Mouse (Mus musculus): ENCODE results near the gene Vps35l.

Vps35l gene

DNA sequence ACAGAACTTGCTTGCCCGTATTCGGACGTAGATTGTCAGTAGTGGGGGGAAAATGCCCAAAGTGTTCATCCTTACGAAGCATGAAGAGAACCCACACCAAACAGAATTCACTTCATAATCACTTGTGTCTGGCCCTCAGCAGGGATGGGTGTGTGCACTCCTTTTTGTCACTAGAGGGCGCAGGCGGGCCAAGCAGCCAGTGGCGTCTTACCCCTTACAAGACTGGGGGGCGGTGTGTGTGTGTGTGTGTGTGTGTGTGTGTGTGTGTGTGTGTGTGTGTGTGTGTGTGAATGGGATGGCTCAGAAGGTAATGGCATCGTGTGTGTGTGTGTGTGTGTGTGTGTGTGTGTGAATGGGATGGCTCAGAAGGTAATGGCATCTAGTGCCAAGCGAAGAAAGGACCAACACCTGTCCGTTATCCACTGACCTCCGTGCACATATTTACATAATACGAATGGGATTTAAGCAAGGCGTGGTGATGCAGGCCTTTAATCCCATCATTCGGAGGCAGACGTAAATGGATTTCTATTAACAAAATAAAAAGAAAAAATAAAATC, at the start of gene Vps35l:
Gene Vps35l (plus strand): TSS at position 252 of the 557 bp plus-strand sequence.
- peak; percentile 84 for DNase-seq

DNA sequence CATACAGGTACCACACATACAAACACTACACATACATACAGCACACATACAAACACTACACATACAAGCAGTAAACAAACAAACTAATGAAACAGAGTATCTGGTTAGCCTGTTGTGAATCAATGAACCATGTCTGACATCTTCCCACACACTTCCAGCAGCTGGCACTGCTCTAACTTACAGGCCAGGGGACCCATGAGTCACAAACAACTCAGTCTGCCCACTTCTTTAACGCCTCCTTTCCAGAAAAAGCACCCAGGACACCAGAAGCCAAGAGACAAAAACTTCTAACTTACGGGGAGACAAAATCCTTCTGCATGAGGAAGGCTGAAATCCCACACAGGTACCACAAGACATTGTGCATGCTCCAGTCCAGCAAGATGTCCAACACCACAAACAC, 48.7 kb upstream of the Vps35l start:
- DNase-seq = no peak

DNA sequence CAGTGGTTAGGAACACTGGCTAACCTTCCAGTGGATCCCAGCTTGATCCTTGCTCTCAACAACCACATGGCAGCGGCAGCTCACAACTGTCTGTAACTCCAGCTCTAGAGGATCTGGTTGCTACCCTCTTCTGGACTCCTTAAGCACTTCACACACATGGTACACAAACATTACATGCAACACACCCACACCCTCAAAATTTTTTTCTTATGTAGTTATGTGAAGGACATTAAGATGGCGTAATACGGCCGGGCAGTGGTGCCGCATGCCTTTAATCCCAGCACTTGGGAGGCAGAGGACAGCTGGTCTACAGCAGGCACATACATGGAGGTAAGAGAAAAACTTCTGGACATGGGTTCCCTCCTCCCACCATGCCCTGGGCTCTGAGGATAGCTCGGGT, 43.9 kb upstream of the Vps35l start:
- no peak for DNase-seq

DNA sequence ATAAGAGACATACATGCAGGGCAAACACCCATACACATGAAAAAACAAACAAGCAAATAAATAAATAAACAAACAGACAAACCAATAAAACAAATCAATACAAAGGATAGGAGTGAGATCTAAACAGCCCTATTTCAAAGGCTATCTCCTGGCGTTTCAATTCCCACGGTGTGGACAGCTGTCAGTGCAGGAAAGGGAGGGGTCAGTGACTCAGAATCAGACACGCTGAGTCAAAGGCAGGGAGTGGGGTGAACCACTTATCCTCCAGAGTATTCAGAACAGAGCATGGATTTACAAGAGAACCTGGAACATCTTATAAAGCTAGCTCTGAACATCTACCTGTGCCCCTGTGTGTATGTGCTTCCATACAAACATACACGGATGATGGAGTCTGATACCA, 42.9 kb upstream of the Vps35l start:
- DNase-seq = no peak

DNA sequence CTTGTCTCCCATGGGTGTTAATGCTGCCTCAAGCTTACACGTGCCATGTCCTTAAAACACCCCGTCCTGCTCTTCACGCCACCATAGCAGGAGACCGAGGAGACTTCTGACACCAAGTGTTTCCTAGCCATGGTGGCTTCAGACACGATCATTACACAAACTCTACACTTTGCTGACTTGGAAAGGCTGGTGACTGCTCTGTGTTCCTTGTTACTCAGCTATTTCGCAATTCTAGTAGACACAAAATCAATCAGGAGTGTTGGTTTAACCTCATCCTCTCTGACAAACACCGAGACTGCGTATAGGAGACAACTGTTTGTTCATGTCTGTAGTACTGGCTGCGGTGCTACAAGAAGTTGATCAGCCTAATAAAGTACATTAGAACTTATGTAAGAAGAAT, 41.1 kb upstream of the Vps35l start:
- no peak for DNase-seq

DNA sequence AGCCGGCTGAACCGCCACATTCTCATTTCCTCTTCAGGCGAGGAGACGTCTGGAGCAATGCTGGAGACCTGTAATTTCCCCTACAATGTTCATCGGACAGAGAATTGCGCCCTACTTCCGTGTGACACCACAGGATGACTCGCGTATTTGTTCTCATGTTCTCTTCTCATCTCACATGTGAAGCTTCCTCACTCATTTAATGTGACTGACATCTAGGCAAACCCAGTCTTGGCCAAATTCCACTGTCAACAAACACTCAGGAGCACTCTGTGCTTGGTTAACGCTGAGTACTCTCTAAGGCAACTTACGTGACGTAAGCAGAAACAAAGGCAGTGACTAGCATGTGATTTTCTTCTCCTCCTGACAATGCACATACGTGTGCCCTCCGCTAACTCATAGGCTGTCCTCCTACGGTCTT, 36.9 kb upstream of the Vps35l start:
- peak; percentile 71 for DNase-seq

DNA sequence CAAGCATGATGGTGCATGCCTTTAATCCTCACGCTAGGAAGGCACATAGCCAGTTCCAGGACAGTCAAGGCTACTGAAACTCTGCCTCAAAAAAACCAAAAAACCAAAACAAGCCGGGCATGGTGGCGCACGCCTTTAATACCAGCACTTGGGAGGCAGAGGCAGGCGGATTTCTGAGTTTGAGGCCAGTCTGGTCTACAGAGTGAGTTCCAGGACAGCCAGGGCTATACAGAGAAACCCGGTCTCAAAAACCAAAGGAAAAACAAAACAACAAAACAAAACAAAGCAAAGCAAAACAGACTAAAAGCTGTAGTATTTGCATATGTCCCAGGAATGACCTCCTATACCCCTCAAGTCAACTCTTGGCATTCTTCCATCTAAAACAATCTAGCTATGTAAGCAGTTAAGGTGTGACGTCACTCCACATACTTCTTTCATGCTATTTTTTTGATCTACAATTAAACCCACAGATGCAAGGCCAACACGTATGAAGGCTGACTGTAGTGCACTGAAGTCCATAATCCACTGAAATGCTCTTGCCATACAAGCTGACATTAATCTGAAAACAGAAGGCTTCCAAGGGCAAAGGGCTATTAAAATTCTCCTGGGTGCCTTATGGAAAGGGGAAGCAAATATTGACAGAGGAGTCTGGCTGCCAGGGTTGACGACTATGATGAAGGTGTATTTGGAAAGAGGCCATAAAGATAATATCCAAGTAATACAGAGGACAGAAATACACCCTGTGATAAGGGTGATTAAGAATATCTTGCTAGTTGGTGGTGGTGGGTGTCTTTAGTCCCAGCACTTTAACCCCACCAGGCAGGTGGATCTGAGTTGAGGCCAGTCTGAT, 35.8 kb upstream of the Vps35l start:
- no peak for DNase-seq

DNA sequence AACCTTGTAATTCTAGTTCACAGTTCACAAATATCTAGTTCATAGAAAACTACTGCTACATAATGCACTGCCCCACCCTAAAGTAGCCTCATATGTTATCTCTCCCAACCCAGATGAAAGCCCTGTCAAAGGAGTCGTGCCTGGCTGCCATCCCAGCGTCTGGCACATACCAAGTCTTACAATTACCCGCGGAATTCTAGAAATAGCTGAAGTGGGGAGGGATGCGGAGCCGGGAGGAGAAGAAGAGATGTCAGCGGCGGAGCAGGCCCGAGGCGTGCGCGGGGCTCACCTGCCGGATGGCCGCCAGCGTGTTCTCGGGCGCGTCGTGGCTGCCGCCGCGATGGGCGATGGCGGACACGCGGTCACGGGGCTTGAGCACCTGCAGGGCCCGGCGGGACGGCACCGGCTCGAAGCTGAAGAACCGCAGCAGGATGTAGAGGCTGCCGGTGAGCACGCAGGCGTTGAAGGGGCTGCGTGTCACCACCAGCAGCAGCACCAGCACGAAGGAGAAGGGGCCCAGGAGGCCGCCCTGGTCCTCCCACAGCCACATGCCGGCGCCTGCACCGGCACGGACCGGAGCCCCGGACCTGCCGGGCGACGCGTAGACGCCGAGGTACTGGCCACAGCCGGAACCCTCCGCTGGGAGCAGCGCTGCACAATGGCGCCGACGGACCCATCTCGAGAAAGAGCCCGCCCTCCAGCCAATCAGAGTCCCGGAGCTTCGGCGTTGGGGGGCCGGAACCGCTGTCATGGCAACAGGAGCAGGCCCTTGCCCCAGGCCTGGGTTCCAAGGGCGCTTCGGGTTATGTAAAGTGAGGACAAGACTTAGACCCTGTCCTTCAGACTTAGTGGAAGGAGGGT, 34.7 kb upstream of the Vps35l start, which contains the start of gene Gde1:
Gene Gde1 (minus strand): TSS at position 678 of the 861 bp plus-strand sequence.
- DNase-seq = peak; percentile 92

DNA sequence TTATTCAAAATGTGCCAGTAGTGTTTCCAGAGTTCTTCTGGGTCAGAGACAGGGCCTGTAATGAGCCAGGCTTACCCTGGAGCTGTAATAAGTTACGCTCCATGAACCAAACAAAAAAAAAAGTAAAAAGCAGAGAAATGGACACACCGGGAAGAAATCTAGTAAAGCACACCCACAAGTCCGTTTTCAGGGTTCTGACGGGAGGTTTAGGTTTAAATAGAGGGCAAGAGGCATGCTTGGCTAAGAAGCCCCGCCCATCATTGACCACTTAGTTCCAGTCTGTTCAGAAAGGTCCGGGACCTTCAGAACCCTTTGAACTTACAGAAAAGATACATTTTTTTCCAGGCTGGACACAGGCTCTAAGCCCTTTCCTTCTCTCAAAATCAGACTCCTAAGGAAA, 34.0 kb upstream of the Vps35l start:
- DNase-seq = no peak

DNA sequence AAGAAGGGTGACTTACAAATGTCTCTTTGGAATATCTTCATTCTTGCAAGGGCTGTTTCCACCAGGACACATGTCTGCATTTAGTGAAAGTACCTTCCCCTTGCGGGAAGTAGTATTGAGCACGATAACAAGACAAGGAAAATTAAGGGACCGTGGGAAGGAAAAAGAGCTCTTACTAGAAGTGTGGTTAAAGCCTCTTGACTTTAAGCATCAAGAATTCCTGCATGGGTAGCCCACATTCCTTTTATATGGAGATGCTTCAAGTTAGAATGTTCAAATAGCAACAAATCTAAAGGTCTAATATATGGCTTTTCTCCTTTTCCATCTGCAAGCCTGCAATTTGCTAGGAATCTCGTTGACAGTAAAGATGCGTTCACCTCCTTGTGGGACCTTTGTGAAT, 33.5 kb upstream of the Vps35l start:
- DNase-seq = no peak

DNA sequence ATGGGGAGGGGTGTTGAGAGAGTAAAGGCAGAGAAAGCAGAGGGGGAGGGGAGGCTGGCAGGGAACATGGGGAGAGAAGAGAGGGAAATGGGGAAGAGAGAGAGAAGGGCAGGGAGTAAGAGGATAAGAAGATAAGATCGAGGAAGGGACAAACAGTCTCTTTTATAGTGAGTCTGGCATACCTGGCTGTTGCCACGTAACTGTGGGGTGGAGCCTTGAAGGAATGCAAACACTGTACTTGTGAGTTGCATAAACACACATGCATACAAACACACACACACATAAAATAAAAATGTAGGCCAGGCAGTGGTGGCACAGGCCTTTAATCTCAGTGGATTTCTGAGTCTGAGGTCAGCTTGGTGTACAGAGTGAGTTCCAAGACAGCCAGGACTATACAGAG, 32.8 kb upstream of the Vps35l start:
- DNase-seq = no peak

DNA sequence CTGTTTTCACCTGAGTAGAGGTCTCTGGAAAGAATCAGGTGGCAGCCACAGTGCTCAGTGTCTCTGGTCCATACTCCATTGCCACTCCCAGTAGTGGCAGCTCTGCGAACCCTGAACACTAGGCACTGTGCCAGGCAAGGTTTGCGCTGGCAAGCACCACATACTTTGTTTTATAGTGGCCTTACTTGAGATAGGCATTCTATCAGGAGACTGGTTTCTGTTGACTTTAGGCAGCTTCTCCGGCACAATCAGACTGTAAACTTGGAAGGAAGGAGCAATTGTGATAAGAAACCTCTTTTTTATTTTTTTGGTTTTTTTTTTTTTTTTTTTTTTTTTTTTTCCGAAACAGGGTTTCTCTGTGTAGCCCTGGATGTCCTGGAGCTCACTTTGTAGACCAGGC, 32.0 kb upstream of the Vps35l start:
- peak; percentile 55 for DNase-seq

DNA sequence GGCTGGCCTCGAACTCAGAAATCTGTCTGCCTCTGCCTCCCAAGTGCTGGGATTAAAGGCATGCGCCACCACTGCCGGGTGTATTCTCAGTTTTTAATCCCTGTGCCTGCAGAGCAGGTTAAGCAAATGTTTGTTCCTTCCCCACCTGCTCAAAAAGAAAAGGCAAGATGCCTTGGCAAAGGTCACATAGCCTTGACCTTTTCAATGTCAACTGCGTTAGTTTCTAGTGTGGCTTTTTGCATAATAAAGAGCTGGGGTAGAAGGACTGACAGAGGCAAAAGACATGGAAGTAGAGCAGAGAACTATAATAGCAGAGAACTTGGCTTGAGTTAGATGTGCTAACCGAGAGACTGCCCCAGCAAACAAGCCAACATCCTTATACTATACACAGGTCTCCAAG, 29.2 kb upstream of the Vps35l start:
- DNase-seq = no peak

DNA sequence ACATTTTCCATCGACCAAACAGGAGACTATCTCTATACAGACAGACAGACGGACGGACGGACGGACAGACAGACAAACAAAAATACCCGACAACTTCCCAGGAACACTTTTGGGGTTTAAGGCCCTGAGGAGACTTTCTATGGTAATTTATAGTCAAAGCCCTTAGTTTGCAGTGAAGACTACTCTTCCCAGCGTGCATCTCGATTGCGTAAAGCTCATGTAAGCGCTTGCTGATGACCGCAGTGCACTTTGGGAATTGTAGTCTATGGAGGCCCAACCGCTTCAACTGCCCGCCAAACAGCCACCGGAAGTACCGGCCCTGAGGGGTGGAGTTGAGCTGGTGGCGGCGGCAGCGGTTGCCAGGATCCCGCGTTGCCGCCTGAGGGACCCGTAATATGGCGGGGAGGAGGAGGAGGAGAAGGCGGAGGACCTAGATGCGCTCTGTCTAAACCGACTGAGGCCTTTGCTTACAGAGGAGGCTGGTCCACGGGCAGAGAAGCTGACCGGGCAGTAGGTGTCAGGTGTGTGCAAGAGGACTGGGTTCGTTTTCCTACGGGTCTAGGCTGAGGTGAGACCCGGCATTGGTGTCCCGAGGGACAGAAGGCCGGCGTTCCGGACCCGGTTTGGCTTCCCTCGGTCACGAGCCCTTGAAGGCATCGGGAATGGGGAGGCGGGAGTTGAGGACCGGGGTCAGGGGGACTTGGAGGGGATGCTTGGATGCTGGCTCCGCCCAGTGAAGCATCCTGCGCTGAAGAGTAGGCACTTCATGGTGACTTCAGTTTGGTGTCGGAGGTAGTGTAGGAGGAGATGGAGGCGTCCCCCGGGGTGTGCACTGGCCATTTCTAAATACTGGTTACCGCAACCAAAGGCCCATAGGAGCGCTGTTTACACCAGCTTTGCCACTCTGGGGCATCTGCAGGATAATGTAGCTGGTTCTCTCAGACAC, 27.5 kb upstream of the Vps35l start, which contains the start of gene Ccp110:
Gene Ccp110 (plus strand): TSS at position 325 of the 946 bp plus-strand sequence.
- DNase-seq = peak; percentile 93

DNA sequence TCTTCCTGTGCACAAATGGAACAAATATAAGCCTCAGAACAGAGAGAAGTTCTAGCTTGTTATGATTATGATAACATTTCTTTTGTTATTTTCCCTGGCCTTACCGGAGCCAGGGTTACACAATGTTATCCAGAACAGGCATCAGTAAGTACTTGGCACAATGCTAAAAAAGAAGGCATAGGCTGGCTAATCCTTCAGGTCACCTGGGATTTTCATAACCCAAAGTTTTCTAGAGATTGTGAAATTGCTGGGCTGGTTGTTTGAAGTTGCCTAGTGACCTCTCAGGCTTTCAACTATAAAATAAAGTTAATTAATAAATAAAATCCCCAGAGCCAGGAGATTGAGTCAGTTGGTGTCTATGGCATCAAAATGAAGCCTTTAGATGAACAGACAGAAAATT, 25.2 kb upstream of the Vps35l start:
- DNase-seq = no peak

DNA sequence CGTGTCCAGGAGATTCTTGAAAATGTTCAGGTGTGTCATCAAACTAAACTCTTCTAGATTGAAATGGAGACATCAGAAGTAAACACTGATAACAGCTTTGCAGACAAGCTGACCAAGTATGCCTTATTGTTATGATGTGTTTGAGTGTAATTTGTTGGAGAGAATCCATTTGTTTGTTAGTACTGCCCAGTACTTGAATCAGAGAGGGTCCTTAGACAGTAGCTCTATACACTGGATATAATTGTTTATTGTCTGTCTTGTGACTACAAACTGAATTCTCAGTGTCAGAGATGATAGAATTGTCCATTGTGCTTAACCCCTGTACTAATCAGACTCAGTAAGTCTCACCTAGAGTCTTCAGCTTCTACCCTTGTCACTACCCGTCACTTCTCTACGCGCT, 22.0 kb upstream of the Vps35l start:
- no peak for DNase-seq

DNA sequence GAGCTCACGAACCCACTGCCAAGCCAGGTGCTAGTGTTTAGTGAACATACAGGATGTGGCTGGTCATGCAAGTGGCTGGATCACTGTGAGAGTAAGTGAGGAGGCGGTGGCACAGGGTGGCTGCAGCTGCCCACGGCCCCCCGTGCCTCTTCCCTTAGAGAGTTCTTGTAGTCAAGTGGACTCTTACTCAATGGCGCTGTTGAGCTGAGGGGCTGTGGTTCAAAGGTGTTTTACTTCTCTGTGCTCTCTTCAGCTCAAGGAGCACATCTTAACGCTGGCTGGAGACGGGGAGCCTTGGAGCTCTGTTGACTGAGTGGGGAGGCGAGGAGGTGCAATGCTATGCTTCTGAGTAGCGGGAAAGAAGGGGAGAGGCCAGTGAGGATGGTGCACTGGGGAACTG, 16.1 kb upstream of the Vps35l start:
- peak; percentile 62 for DNase-seq

DNA sequence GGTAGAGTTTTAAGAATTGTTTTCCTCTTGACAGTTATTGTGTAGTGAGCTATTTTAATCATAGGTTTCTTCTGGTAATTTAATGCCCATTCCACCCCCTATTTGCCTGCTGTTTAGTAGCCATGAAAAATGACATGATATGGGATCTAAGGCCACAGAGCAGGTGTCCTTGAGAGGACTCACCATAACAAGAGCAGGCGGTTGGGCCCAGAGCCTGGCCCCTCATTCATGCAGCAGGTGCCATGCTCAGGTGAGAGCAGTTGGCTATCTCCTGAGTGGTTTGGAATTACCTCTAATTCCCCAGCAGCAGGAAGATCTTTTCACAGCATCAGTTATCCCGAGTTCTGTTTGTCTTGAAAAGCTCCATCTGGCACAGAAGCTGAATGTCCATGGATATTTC, 14.6 kb upstream of the Vps35l start:
- no peak for DNase-seq

DNA sequence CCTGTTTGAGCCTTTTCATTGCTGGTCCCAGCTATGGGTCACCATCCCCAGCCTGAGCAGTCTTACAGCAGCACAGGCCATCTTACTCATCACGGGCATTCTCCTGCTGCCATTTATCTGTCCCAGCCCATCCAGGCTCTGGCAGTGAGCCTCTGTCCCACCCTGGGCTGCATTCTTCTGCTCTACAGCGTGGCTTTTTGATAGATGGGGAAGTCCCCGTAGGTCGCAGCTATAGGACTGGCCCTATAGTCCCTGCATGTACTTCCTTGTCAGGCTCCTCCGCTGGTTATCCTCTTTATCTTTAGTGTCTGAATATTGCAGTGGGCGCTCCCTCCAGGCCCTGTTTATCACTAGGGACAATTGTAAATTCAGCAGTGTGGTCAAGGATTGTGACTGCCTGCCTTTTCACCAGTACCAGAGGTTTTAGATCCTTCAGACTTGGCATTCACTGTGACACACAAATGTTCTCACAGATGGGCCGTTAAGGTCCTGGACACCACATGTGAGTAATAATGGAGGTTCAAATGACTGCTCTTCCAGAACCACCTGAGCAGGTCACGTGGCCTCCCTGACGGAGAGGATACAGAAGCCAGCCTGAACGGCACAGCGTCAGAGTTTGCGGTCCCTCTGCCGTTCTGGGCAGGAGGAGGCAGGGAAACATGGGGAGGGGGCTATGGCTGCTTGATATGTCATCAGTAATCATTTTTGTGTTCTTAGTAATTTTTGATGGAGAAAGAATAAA, 11.0 kb upstream of the Vps35l start:
- no peak for DNase-seq

DNA sequence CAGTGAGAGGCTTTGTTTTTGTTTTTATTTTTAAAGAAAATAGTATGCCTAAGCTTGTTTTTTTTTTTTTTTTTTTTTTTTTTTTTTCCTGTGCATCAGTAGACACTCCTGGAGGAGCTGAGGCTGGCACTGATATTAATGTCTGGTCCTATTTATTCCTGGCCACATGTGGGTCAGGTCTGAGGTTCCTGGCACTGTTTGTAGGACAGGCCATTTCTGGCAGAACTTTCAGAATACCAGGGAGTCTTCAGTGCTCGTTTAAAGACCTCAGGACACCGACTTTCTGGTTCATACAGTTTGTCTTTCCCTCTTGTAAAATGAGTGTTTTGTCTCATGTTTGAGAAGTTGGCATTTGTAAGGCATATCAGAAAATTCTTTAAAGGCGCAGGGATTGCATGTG, 8.2 kb upstream of the Vps35l start:
- DNase-seq = no peak

DNA sequence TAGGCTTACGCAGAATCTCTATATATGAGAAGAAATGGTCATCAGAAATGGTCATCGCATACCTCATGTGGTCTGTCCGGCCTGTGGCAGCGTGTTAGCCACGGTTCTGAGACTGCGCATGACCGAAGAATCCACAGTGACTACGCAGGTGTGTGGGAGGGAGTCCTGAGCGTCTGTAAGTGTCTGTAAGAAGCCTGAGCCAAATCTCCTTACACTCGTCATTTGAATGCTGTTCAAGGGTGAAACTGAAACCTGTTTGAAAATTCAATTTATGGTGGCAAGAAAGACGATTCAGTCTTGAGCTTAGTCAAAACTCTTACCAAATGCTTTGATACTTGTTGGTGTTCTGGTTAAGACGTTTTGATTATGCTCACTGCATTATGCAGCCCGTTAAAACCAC, 6.8 kb upstream of the Vps35l start:
- DNase-seq = no peak

DNA sequence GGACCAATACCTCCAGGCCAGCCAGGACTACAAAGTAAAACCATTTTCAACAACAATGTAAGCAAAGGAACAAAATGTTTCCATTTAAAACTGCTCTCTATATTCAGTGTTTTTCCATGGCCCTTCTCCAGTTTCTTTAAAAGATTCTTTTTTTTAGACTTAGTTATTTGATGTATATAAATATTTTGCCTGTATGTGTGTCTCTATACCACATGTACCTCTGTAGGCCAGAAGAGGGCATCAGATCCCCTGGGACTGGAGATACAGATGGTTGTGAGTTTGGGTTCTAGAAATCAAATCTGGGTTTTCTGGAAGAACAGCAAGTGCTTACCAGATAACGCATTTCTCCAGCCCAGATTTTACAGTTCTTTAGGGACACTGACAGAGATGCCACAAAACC, 1.3 kb upstream of the Vps35l start:
- no peak for DNase-seq
